Mouse (Mus musculus): ENCODE measurements around the gene Gm20708.
"Not testable (repeated sequence)": the region's sequence is repeated elsewhere in the genome, so short reads cannot be mapped to it uniquely, and the experiment has no call there.

The Gm20708 gene

DNA sequence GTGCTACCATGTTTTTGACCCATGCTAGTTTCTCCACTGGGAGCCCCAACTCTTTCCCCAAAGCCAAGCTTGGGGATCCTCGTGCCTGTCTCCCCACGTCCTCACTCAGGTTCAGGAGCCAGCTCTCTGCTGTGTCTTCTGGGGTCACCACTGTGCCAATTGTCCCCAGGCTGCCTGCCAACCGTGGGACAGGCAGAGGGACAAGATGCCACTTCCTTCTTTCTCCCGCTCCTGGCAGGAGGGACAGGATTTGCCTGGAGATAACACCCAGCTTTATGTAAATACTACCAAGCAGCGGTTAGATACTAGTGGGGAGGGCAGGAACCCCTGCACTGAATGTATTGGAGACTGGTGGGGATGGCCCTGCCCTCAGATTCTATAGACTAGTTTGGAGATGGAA lies 4.4 kb downstream of the Gm20708 start:
- no peak for DNase-seq

GRCm38 (mm10) chr11:117814704-117815366 lies 5.4 kb downstream of the Gm20708 start:
- DNase-seq, result no peak

DNA sequence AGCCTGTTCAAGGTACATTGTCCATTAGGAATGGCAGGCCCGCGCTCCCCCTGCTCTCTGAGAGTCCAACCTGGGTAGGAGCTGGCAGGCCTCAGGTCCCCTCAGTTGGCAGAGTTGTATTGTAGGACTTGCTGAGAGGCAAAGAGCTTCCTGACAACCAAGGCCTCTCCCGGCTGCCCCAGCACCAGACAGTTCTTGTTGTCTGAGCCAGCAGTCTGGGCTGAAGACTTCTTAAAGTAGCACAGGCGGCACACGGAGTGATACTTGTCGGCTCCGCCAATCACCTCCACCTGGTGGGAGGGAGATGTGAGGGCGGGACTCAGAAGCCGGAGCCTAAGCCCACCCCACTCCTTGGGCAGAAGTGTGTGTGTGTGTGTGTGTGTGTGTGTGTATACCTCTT lies 6.4 kb downstream of the Gm20708 start:
- not testable (repeated sequence) for DNase-seq

GRCm38 (mm10) chr11:117816389-117816996 lies 7.0 kb downstream of the Gm20708 start:
- DNase-seq, result no peak

- no peak for DNase-seq
Measured at GRCm38 (mm10) chr11:117819095-117819494, 9.6 kb downstream of the Gm20708 start.

- DNase-seq, result no peak
Measured at GRCm38 (mm10) chr11:117820173-117820572, 10.7 kb downstream of the Gm20708 start.

DNA sequence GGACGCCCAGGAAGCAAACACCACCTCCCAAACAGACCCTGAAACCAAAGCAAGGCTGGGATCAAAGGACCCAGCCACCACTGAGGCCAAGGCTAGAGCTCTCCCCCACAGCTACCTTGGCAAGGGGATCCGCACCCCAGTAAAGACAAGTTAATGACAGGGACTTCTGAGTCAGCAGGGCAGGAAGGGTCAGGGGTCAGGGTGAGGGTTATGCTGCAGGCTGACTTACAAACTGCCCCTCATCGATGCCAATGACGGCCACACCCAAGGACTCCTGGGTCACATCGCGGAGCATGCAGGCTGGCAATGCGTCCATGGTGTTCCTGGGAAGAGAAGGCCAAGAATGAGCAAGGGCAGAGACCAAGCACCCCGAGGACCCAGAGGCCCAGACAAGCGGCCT lies 12.4 kb downstream of the Gm20708 start:
- no peak for DNase-seq

GRCm38 (mm10) chr11:117822728-117823241 lies 13.3 kb downstream of the Gm20708 start:
- no peak for DNase-seq

DNA sequence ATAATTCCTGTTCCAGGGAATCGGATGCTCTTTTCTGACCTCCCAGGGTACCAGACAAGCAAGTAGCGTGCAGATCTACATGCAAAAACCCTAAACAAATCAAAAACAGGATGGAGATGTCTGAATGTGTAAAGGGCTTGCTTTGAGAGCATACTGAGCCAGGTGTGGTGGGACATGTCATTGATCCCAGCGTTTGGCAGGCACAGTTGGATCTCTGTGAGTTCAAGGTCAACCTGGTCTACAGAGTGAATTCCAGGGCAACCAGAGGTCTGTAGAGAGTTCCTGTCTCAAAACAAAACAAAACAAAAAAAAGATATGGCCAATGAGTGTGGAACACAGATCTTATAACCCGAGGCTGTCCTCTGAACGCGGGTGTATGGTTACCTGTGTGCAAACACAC lies 13.9 kb downstream of the Gm20708 start:
- DNase-seq, result no peak

GRCm38 (mm10) chr11:117824060-117824969 lies 14.8 kb downstream of the Gm20708 start:
- peak; percentile 84 for DNase-seq

DNA sequence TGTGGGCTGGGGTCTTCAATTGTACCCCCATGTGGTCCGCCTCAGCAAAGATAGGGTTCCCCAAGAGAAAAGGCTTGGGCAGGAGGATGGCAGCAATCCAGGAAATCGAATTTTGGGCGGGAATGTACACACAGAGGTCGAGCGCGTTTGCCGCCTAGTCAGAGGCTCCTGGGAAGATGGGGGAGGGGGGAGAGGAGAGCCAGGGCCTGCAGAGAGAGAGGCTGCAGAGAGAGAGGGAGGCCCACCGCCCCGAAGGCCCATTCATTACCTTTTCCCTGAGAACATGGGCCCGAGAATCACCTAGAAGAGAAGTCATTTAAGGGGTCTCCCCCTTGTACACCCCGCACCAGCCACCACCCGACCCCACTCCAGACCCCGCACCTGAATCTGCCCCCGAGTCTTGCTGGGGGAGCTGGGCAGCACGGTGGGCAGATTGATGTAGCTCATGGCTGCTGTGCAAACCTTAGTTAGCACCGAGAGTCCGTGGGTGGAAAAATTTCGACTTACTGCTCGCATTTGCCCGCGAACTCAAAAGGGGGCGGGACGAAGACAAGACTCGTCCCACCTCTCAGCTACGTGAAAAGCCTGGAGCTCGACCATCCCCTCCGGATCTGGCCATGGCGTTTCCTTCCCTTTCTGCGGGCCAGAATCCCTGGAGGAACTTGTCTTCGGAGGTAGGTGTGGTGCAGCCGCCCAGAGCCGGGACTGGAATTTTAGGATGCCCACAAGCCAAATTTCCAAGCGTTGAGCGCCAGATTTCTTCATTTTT lies 16.0 kb downstream of the Gm20708 start, which contains the start of the genes Afmid and Tk1:
TSS of gene Afmid (plus strand) at position 592 of the 769 bp plus-strand sequence.
TSS of gene Tk1 (minus strand) at position 760 of the 769 bp plus-strand sequence.
- peak; percentile 74 for DNase-seq

DNA sequence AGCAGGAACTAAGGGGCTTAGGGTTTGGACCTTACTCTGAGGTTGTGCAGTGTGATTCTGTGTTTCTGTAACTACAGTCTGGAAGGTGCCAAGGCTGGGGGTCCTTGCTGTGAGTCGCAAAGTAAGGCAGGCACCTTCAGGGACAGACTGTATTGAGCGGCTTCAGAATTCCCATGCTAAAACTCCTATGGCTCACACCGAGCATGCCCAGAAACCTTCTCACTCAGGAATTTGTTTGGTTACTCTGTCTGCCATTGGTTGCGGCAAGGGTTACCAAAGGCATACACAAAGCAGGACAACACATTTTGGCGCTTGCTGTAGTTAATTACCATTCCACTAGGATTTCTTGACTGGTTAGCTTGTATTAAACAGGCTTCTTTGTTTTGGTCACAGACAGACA lies 16.7 kb downstream of the Gm20708 start:
- no peak for DNase-seq

DNA sequence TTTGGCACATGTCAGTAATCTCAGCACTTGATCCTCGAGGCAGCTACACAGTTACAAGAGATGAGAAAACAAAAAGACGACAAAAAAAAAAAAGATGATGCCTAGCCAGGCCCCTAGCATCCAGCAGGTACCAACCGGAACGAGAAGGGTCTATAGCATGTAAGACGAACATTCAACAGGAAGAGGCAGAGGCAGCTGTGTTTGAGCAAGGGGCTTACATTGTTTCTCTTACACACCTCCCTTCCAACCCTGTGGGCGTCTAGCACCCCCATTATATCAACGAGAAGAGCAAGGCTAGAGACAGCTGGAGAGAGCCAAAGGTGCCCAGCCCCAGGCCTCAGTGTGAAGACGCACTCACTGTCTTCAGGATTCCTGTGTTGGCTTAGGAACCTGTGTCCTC lies 17.4 kb downstream of the Gm20708 start:
- peak; percentile 36 for DNase-seq

DNA sequence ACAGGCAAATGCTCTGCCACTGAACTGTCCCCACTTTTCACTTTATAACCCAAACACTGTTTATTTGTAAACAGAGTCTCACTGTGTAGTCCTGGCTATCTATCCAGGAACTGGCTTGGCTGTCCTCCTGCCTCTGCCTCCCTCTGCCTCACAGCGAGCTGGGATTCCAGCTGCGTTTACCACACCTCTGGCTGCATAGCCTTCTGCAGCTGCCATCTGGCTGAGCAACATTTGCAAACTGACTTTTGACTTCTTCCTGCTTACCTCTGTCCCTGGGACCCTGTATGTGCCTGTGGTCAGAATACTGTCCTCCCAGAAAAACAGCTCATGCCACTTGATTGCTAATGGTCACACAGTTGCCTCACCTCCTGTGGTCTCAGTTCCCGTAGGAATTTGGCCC lies 17.9 kb downstream of the Gm20708 start:
- peak; percentile 48 for DNase-seq

- peak; percentile 62 for DNase-seq
Measured at GRCm38 (mm10) chr11:117828149-117828887, 18.9 kb downstream of the Gm20708 start.

GRCm38 (mm10) chr11:117828888-117829604 lies 19.6 kb downstream of the Gm20708 start:
- no peak for DNase-seq

- DNase-seq, result no peak
Measured at GRCm38 (mm10) chr11:117829671-117830215, 20.3 kb downstream of the Gm20708 start.

GRCm38 (mm10) chr11:117830401-117830800 lies 20.9 kb downstream of the Gm20708 start:
- no peak for DNase-seq

DNA sequence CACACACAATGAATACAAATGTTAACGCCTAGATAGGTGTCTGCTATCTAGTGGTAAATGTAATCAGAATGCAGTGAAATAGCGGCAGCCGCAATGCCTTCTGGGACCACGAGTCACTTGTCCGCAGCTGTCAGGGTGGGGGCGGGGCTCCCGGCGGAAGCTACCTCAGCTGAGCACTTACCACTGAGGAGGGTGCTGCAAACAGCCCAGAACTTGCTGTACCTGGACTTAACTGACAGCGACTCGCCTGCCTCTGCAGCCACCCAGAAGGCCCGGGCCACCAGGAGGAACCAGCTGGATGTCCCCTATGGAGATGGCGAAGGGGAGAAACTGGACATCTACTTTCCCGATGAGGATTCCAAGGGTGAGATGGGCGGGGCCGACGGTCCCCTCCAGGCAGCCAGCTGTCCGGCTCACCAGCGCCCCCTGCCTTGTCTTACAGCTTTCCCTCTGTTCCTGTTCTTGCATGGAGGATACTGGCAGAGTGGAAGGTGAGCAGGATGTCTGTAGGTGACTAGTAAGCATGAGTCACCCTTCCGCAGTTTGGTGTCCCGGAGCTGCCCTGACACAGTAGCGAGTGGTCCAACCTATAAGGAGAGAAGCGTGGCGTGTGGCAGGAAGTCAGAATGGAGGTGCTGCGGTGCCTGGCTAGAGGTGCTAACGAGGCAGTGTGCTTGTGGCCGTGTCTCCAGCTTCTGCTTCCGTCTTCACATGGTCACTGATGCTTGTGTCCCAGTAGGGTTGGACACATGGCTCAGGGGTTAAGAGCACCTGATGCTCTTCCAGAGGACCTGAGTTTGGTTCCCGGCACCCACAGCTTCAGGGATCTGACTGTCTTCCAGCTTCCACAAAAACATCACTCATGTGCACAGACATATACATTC lies 22.9 kb downstream of the Gm20708 start:
- peak; percentile 95 for DNase-seq

GRCm38 (mm10) chr11:117833509-117833908 lies 24.0 kb downstream of the Gm20708 start:
- not testable (repeated sequence) for DNase-seq

Measured in thymus, postnatal 25 days (tissue).